Mouse (Mus musculus) forebrain, embryonic 10.5 days (tissue): ENCODE data around the gene Mrps21. TPM values are rescaled to one million over a fixed set of nuclear protein-coding genes. Genes with fewer than 3 reads are reported as not detected.

Experiments used
- DNase-seq: peaks from one replicate; pipeline ENCODE4 v3.0.0-alpha.2; 2017; ENCODE audit warnings: low spot score; ENCODE audit errors: extremely low spot score
- H3K27ac ChIP-seq: fragments of 300-500 bp; sonication (generic); 2 replicates; pipeline ENCODE4 v1.5.1; 2016; ENCODE audit warnings: mild to moderate bottlenecking
- H3K27me3 ChIP-seq: fragments of 300-500 bp; sonication (generic); 2 replicates; pipeline ENCODE4 v1.6.1; 2016; ENCODE audit warnings: mild to moderate bottlenecking; ENCODE audit not compliant: poor library complexity, severe bottlenecking
- H3K36me3 ChIP-seq: fragments of 300-500 bp; sonication (generic); replicated peaks from 2 replicates; pipeline ENCODE4 v1.6.1; 2016; ENCODE audit warnings: mild to moderate bottlenecking, moderate library complexity
- H3K4me1 ChIP-seq: fragments of 300-500 bp; sonication (generic); 2 replicates; pipeline ENCODE4 v1.6.1; 2016
- H3K4me3 ChIP-seq: fragments of 300-500 bp; sonication (generic); 2 replicates; pipeline ENCODE4 v1.5.1; 2016; ENCODE audit warnings: mild to moderate bottlenecking, moderate library complexity
- H3K9me3 ChIP-seq: fragments of 300-500 bp; sonication (generic); 2 replicates; pipeline ENCODE4 v1.6.1; 2016; ENCODE audit warnings: mild to moderate bottlenecking, moderate library complexity
- WGBS: fragments of 180-500 bp; shearing (Covaris S2); methylation state at CpG from one replicate; pipeline ENCODE4 v1.1.7; 2016; 5-methylcytosine and 5-hydroxymethylcytosine counted together
- polyA plus RNA-seq: library from polyadenylated mRNA; unstranded; fragments of >200 nt; fragmentation: Nextera tagmentation; extraction: Ambion mirVana; gene quantifications from 2 replicates; pipeline ENCODE4 v1.2.1, GENCODE M21; 2016

Gene Mrps21
- polyA plus RNA-seq, 1 experiment from 2014 or later = 353 TPM

- WGBS = under 1% methylated on average over 49 of the region's 49 CpGs
Observed at GRCm38 (mm10) chr3:95819351-95819985, 51.9 kb downstream of the Mrps21 start.

GRCm38 (mm10) chr3:95818571-95819288, 52.6 kb downstream of the Mrps21 start, which contains the start of gene Rprd2:
Gene Rprd2, minus strand, starts transcription at chr3:95818863.
- no peaks in the 10 kb centered on the region for H3K9me3 ChIP-seq
- peak within 1 kb of the TSS; percentile 91 for H3K4me3 ChIP-seq
- peak; percentile 82 for DNase-seq
- WGBS = under 1% methylated on average over 60 of the region's 60 CpGs
- no peaks in the 10 kb centered on the region for H3K27me3 ChIP-seq
- peaks cover 19% of the 10 kb centered on the region for H3K36me3 ChIP-seq
- H3K4me1 ChIP-seq = peaks cover 36% of the 10 kb centered on the region
- peak within 1 kb of the TSS; percentile 100 for H3K27ac ChIP-seq

More at GRCm38 (mm10) chr3:95819351-95819985, 51.9 kb downstream of the Mrps21 start:
- peaks cover 12% of the 10 kb centered on the region for H3K36me3 ChIP-seq
- DNase-seq = peak; percentile 99
- no peaks in the 10 kb centered on the region for H3K27me3 ChIP-seq
- peak overlapping the region; percentile 91 for H3K4me3 ChIP-seq
- peak overlapping the region; percentile 100 for H3K27ac ChIP-seq
- no peaks in the 10 kb centered on the region for H3K9me3 ChIP-seq
- peaks cover 36% of the 10 kb centered on the region for H3K4me1 ChIP-seq

DNA sequence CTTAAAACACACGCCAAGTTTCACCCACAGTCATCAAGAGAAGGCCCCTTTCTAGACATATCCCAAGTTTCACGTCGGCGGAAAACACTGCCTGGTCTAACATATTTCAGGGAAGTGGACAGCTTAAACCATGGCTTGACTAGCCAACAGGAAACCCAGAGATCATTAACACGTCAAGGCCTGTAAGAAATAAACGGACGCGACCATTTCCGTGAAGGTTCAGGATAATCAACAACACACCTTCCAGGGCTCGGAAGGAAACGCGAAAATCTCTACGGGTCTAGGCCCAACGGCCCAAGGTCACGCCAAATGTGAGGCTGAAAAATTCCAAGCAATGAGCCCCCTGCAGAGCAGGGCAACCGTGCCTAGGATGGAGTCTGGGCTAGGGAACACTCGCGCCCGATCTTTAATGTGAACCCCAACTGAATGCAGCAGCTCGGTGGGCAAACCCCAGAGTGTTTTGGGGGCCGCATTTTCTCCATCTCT, 53.2 kb downstream of the Mrps21 start:
- WGBS = under 1% methylated on average over 21 of the region's 21 CpGs
- Histone ChIP-seq H3K4me3 (peak overlapping the region; percentile 91), H3K4me1 (peaks cover 36% of the 10 kb centered on the region), H3K36me3 (peaks cover 25% of the 10 kb centered on the region), H3K27me3 (no peaks in the 10 kb centered on the region), H3K9me3 (no peaks in the 10 kb centered on the region), H3K27ac (peak overlapping the region; percentile 100)
- peak; percentile 59 for DNase-seq

- WGBS = 94% methylated on average over 3 of the region's 3 CpGs
Observed at GRCm38 (mm10) chr3:95816681-95817080, 54.6 kb downstream of the Mrps21 start.

More at GRCm38 (mm10) chr3:95816681-95817080, 54.6 kb downstream of the Mrps21 start:
- H3K27ac ChIP-seq = no peak overlapping the region
- H3K27me3 ChIP-seq = no peaks in the 10 kb centered on the region
- H3K36me3 ChIP-seq = peaks cover 37% of the 10 kb centered on the region
- DNase-seq = no peak
- H3K4me3 ChIP-seq = peak overlapping the region; percentile 91
- H3K4me1 ChIP-seq = peaks cover 36% of the 10 kb centered on the region
- no peaks in the 10 kb centered on the region for H3K9me3 ChIP-seq

Other genes starting within 250 kb of the Mrps21 start
- gene Ensa, start 246.5 kb downstream of the Mrps21 start, polyA plus RNA-seq = 85.8 and 86.5 TPM in 2 replicates
- gene Mcl1, start 212.7 kb downstream of the Mrps21 start, polyA plus RNA-seq = 42.1 and 42.9 TPM in 2 replicates
- 0.84 and 1.6 TPM in 2 replicates for gene Adamtsl4, start 183.6 kb downstream of the Mrps21 start, polyA plus RNA-seq
- gene Ecm1, start 131.9 kb downstream of the Mrps21 start, polyA plus RNA-seq = 11.1 and 12.4 TPM in 2 replicates
- 76.5 and 76.9 TPM in 2 replicates for gene Tars2, start 111.3 kb downstream of the Mrps21 start, polyA plus RNA-seq
- gene Rprd2, start 52.7 kb downstream of the Mrps21 start, polyA plus RNA-seq = 21.1 and 22.3 TPM in 2 replicates
- 71.3 and 78.1 TPM in 2 replicates for gene Prpf3, start 15.6 kb downstream of the Mrps21 start, polyA plus RNA-seq
- gene Ciart, start 10.7 kb upstream of the Mrps21 start, polyA plus RNA-seq = 9.1 and 11.8 TPM in 2 replicates
- gene BC028528, start 20.5 kb upstream of the Mrps21 start, polyA plus RNA-seq = 7.2 and 7.6 TPM in 2 replicates
- gene Aph1a, start 22.4 kb upstream of the Mrps21 start, polyA plus RNA-seq = 28.7 and 29.2 TPM in 2 replicates
- gene Car14, start 33.2 kb upstream of the Mrps21 start, polyA plus RNA-seq = 98.8 and 119 TPM in 2 replicates
- gene Anp32e, start 57.7 kb upstream of the Mrps21 start, polyA plus RNA-seq = 421 and 423 TPM in 2 replicates
- 66.0 and 69.1 TPM in 2 replicates for gene Plekho1, start 124.5 kb upstream of the Mrps21 start, polyA plus RNA-seq
- gene Vps45, start 186.9 kb upstream of the Mrps21 start, polyA plus RNA-seq = 24.1 and 28.0 TPM in 2 replicates
- 14.1 and 20.8 TPM in 2 replicates for gene Otud7b, start 233.0 kb upstream of the Mrps21 start, polyA plus RNA-seq